In genomic region chr16:91917631-91918096, GRCm38 (mm10) we compare ENCODE assay signal across 8 mouse cellular contexts.
DNase-seq lines count a peak whose midpoint lies in the region; ATAC-seq and TF ChIP-seq lines count a peak whose summit lies in the region.

No protein-coding gene starts in this region.

- no peaks in the 10 kb centered on the region for H3K9me3 ChIP-seq in embryonic facial prominence, embryonic 15.5 days (replicated peaks)
- H3K9me3 ChIP-seq in limb, embryonic 15.5 days, result no peaks in the 10 kb centered on the region

- no peaks in the 10 kb centered on the region for H3K36me3 ChIP-seq in embryonic facial prominence, embryonic 15.5 days
- H3K36me3 ChIP-seq in limb, embryonic 15.5 days, result no peaks in the 10 kb centered on the region

- peak; percentile 88 for DNase-seq in A20 (ENCODE audit: low read depth, low spot score)
- DNase-seq in heart, adult 9 months (ENCODE audit: low spot score in 2 of 2), result peak; percentile 81 to 85
- peak; percentile 86 for DNase-seq in kidney, adult 9 months
- peak; percentile 48 to 72 for DNase-seq in monocyte, adult 2 months (ENCODE audit: low read depth in 1 of 2, low spot score in 2 of 2)
- DNase-seq in spleen, postnatal 14 days (ENCODE audit: low spot score in 2 of 2), result peak; percentile 68 to 81

- H3K27me3 ChIP-seq in embryonic facial prominence, embryonic 15.5 days, result no peaks in the 10 kb centered on the region
- no peaks in the 10 kb centered on the region for H3K27me3 ChIP-seq in limb, embryonic 15.5 days

- H3K4me1 ChIP-seq in bone marrow macrophage, adult 2 months (ENCODE audit: control insufficient read depth, insufficient read depth, low read length), result peaks cover 14% of the 10 kb centered on the region
- peaks cover 11% of the 10 kb centered on the region for H3K4me1 ChIP-seq in embryonic facial prominence, embryonic 15.5 days
- H3K4me1 ChIP-seq in limb, embryonic 15.5 days, result peaks cover 12% of the 10 kb centered on the region

- no peak overlapping the region for H3K27ac ChIP-seq in bone marrow macrophage, adult 2 months (ENCODE audit: insufficient read depth, low read depth, low read length)
- H3K27ac ChIP-seq in embryonic facial prominence, embryonic 15.5 days (replicated peaks), result no peak overlapping the region
- no peak overlapping the region for H3K27ac ChIP-seq in limb, embryonic 15.5 days

- TF ChIP-seq POLR2A in bone marrow macrophage, adult 2 months (IDR thresholded peaks at IDR 0.05; ENCODE audit: borderline replicate concordance, low read depth, low read length), result no peak

- H3K4me2 ChIP-seq in embryonic facial prominence, embryonic 15.5 days (replicated peaks), result peak overlapping the region; percentile 48
- peak overlapping the region; percentile 45 for H3K4me2 ChIP-seq in limb, embryonic 15.5 days

- peak; percentile 75 for ATAC-seq in embryonic facial prominence, embryonic 15.5 days (ENCODE audit: insufficient number of reproducible peaks, low FRiP score, low TSS enrichment, low read depth)
- ATAC-seq in limb, embryonic 15.5 days (ENCODE audit: insufficient number of reproducible peaks, low FRiP score, low TSS enrichment, low read depth), result peak; percentile 62

- H3K9ac ChIP-seq in embryonic facial prominence, embryonic 15.5 days, result no peak overlapping the region
- no peak overlapping the region for H3K9ac ChIP-seq in limb, embryonic 15.5 days

- WGBS in embryonic facial prominence, embryonic 15.5 days, result 20% methylated on average over 17 of the region's 17 CpGs
- WGBS in limb, embryonic 15.5 days, result 21% methylated on average over 17 of the region's 17 CpGs

- peak; percentile 56 for TF ChIP-seq CTCF in bone marrow macrophage, adult 2 months (IDR thresholded peaks at IDR 0.05; ENCODE audit: low read depth, low read length)

- H3K4me3 ChIP-seq in bone marrow macrophage, adult 2 months (ENCODE audit: insufficient read depth, low read length), result peak overlapping the region; percentile 25; the same call in 1 of the 2 replicates
- H3K4me3 ChIP-seq in embryonic facial prominence, embryonic 15.5 days (replicated peaks), result peak overlapping the region; percentile 33
- peak overlapping the region; percentile 36 for H3K4me3 ChIP-seq in limb, embryonic 15.5 days
